Mouse (Mus musculus): Measurements from ENCODE around the gene Ctsz.

DNA sequence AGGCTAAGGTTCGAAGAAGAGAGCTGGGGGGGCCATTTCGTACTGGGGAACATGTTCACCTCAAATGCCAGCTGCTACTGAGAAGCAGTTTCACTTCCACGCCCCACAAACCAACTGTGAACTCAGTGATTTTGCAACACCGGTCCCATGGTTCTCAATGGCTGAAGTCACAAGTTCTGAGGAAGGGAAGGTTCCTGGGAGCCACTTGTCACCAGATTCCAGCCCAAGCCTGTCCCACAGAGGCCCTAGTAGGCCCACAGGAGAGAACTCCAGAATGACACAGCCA lies 1.2 kb downstream of the Ctsz start:
- TF ChIP-seq GATA1 (IDR thresholded peaks at IDR 0.05; ENCODE audit: borderline replicate concordance, low read length) (no peak), FLI1 (IDR thresholded peaks at IDR 0.05; ENCODE audit: low read length) (no peak)

Measured in megakaryocyte, embryonic 14.5 days (primary cell).